Comparison of ENCODE assay signal across 8 mouse cellular contexts in the genomic region with DNA sequence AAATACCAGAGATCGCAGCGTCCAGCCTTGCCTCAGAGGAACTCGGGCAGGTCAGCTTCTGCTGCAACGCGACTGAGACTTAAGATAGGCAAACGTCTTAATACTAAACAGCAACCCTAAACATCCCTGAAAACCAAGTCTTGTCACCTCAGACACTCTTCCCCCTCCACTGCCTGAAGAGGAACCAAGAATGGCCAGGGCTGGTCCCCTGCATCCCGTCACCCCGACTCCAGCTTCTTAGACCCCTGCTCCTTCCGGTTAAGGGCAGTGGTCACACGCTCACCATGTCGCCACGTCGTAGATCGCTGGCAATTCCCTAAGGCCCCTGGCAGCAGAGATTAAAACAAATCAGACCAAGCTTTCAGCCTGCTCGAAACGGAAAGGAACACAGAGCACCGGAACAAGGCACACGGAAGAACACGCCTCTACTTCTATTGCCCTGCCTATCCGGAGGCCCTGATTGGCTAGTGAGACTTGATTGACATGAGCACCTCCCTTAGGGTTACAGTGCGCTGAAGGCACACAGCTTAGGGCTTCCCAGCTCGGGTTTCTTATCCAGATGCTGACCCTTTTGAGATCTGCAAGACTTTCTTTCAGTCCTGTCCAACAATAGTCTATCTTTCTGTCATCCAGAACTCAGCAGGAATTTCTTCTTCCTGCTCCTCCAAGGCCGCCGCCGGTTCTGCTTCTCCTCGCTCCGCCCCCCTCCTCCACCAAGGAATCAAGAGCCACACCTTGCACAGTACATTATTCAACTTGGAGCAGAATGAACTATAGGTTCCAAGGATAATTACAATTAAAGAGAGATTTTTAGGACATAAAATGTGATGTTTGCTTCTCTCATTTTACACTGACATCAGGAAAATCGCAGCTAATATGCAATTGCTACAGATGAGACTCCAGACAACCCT. TPM values are rescaled to one million over a fixed set of nuclear protein-coding genes. Genes with fewer than 3 reads are reported as not detected.
DNase-seq lines count a peak whose midpoint lies in the region; ATAC-seq and TF ChIP-seq lines count a peak whose summit lies in the region.
"Not testable (repeated sequence)": the region's sequence is repeated elsewhere in the genome, so short reads cannot be mapped to it uniquely, and the experiment has no call there.

A gene (minus strand): TSS at position 409 of the 911 bp plus-strand sequence.

- not testable (repeated sequence) for TF ChIP-seq CTCF in C2C12 (IDR thresholded peaks at IDR 0.05; ENCODE audit: control insufficient read depth, insufficient read depth, insufficient read length); brain, embryonic 14.5 days (IDR thresholded peaks at IDR 0.05; ENCODE audit: borderline replicate concordance, extremely low read depth, insufficient read depth, insufficient read length); liver, adult 2 months (IDR thresholded peaks at IDR 0.05; ENCODE audit: low read depth, low read length)

- H3K79me2 ChIP-seq in C2C12 (ENCODE audit: control insufficient read depth, insufficient read depth); liver, adult 2 months (ENCODE audit: control insufficient read depth, insufficient read depth, low read length); myocyte (ENCODE audit: control insufficient read depth, insufficient read depth): not testable (repeated sequence)

- H3K4me2 ChIP-seq in heart, embryonic 11.5 days = peak within 1 kb of the TSS; percentile 50
- peak within 1 kb of the TSS; percentile 43 for H3K4me2 ChIP-seq in kidney, embryonic 16.5 days (replicated peaks; ENCODE audit: low read depth, low read length)
- H3K4me2 ChIP-seq in myocyte (ENCODE audit: low read depth) = peak within 1 kb of the TSS; percentile 70

- not testable (repeated sequence) for H3K27me3 ChIP-seq in C2C12 (ENCODE audit: control insufficient read depth, insufficient read depth, insufficient read length); erythroblast, embryonic 14.5 days (ENCODE audit: control insufficient read depth); heart, embryonic 11.5 days (ENCODE audit: control insufficient read depth, insufficient read depth, low read length); kidney, embryonic 16.5 days (ENCODE audit: insufficient read depth, low read length); liver, adult 2 months (ENCODE audit: control insufficient read depth, insufficient read depth, low read length); myocyte (ENCODE audit: control insufficient read depth, insufficient read depth, insufficient read length); splenic B cell, adult 2 months (ENCODE audit: control insufficient read depth, insufficient read depth, low read length, poor library complexity, severe bottlenecking)

- not testable (repeated sequence) for H3K36me3 ChIP-seq in C2C12 (ENCODE audit: control insufficient read depth, insufficient read depth); erythroblast, embryonic 14.5 days (ENCODE audit: control insufficient read depth); heart, embryonic 11.5 days (ENCODE audit: control insufficient read depth, insufficient read depth, low read length); liver, adult 2 months (ENCODE audit: control insufficient read depth, insufficient read depth, low read length); myocyte (ENCODE audit: control insufficient read depth, insufficient read depth); splenic B cell, adult 2 months (ENCODE audit: control insufficient read depth, insufficient read depth, low read length, poor library complexity, severe bottlenecking)
- peaks cover 12% of the 10 kb centered on the region for H3K36me3 ChIP-seq in kidney, embryonic 16.5 days (ENCODE audit: insufficient read depth, low read length)

- not testable (repeated sequence) for H3K4me1 ChIP-seq in erythroblast, embryonic 14.5 days (ENCODE audit: control insufficient read depth); heart, embryonic 11.5 days (ENCODE audit: control insufficient read depth, insufficient read depth, low read length); kidney, embryonic 16.5 days (ENCODE audit: insufficient read depth, low read length); liver, adult 2 months (ENCODE audit: control insufficient read depth, insufficient read depth, low read length)

- H3K9ac ChIP-seq in heart, embryonic 11.5 days (ENCODE audit: low read depth, low read length) = peak within 1 kb of the TSS; percentile 80
- peak within 1 kb of the TSS; percentile 80 for H3K9ac ChIP-seq in kidney, embryonic 16.5 days (replicated peaks; ENCODE audit: low read length)
- H3K9ac ChIP-seq in liver, adult 2 months (ENCODE audit: low read depth, low read length) = peak within 1 kb of the TSS; percentile 78

- peak; percentile 47; the same call in 1 of the 2 replicates for TF ChIP-seq POLR2A in brain, embryonic 14.5 days (IDR thresholded peaks at IDR 0.05; ENCODE audit: borderline replicate concordance, extremely low read depth, insufficient read depth, insufficient read length, poor library complexity, severe bottlenecking)
- not testable (repeated sequence) for TF ChIP-seq POLR2A in liver, adult 2 months (IDR thresholded peaks at IDR 0.05; ENCODE audit: extremely low read depth, insufficient read depth, low read length)
- TF ChIP-seq POLR2A in myocyte (IDR thresholded peaks at IDR 0.05; ENCODE audit: insufficient read length, low read depth) = peak; percentile 61

- H3K27ac ChIP-seq in heart, embryonic 11.5 days (ENCODE audit: low read depth, low read length) = peak within 1 kb of the TSS; percentile 68; the same call in 1 of the 2 replicates
- H3K27ac ChIP-seq in kidney, embryonic 16.5 days (ENCODE audit: low read length) = peak within 1 kb of the TSS; percentile 85
- peak within 1 kb of the TSS; percentile 26; the same call in 1 of the 2 replicates for H3K27ac ChIP-seq in liver, adult 2 months (replicated peaks; ENCODE audit: insufficient read depth, low read depth, low read length)

- ATAC-seq in heart, embryonic 11.5 days (replicated peaks; ENCODE audit: insufficient number of reproducible peaks, low FRiP score, low TSS enrichment) = peak; percentile 95
- peak; percentile 100 for ATAC-seq in kidney, embryonic 16.5 days (ENCODE audit: low FRiP score, low TSS enrichment)

- not testable (repeated sequence) for H3K79me3 ChIP-seq in C2C12 (ENCODE audit: low read depth)

- H3ac ChIP-seq in C2C12 (ENCODE audit: control insufficient read depth, insufficient read length, low read depth) = peak within 1 kb of the TSS; percentile 52
- not testable (repeated sequence) for H3ac ChIP-seq in myocyte (ENCODE audit: control insufficient read depth, insufficient read length)

- H3K4me3 ChIP-seq in C2C12 (ENCODE audit: insufficient read depth, poor library complexity, severe bottlenecking) (peak within 1 kb of the TSS; percentile 55), myocyte (peak within 1 kb of the TSS; percentile 65)
- peak within 1 kb of the TSS; percentile 75 for H3K4me3 ChIP-seq in erythroblast, embryonic 14.5 days (replicated peaks)
- H3K4me3 ChIP-seq in heart, embryonic 11.5 days (ENCODE audit: low read depth, low read length) = peak within 1 kb of the TSS; percentile 69
- peak within 1 kb of the TSS; percentile 71 for H3K4me3 ChIP-seq in kidney, embryonic 16.5 days (ENCODE audit: low read length)
- H3K4me3 ChIP-seq in liver, adult 2 months (ENCODE audit: insufficient read depth, low read depth, low read length) = peak within 1 kb of the TSS; percentile 75

- WGBS in heart, embryonic 11.5 days (ENCODE audit: insufficient replicate concordance) = 2% methylated on average over 28 of the region's 28 CpGs
- 1% methylated on average over 27 of the region's 28 CpGs for WGBS in kidney, embryonic 16.5 days
- WGBS in liver, adult 2 months = 2% methylated on average over 28 of the region's 28 CpGs

- not testable (repeated sequence) for H3K9me3 ChIP-seq in erythroblast, embryonic 14.5 days (ENCODE audit: control insufficient read depth, low read length); heart, embryonic 11.5 days (replicated peaks; ENCODE audit: control insufficient read depth, low read length); kidney, embryonic 16.5 days (ENCODE audit: low read length)

- peak; percentile 97 for DNase-seq in brain, embryonic 14.5 days (ENCODE audit: low read depth)
- peak; percentile 89 for DNase-seq in liver, adult 2 months (ENCODE audit: extremely low read depth, low read depth, low spot score)
- DNase-seq in splenic B cell, adult 2 months (ENCODE audit: low read depth, low spot score) = peak; percentile 95

RNA-seq across cellular contexts. Expression of the gene that starts here (rescaled TPM):
- polyA plus RNA-seq in C2C12 (2012; fragmentation: generic; extraction: Trizol) (1.1 TPM), myocyte (2012; fragmentation: generic; extraction: Trizol) (1.1 TPM)
- 4.6 and 7.8 TPM in 2 replicates for polyA plus RNA-seq in brain, embryonic 14.5 days (2012; rRNA removed)
- not detected in 2 replicates for polyA plus RNA-seq in erythroblast, embryonic 14.5 days (2012)
- polyA plus RNA-seq in heart, embryonic 11.5 days (2014; fragmentation: Nextera tagmentation; extraction: Ambion mirVana) = 8.9 and 9.0 TPM in 2 replicates
- 13.0 and 14.5 TPM in 2 replicates for polyA plus RNA-seq in kidney, embryonic 16.5 days (2015; fragmentation: Nextera tagmentation; extraction: Ambion mirVana)
- 5.2 and 5.8 TPM in 2 replicates for total RNA-seq in liver, adult 2 months (2014; rRNA removed)
- 0.19 and 0.71 TPM in 2 replicates for polyA plus RNA-seq in liver, adult 2 months (2012; rRNA removed)

Comparison
In these comparisons a context has a peak if more than half of its experiments do, and no peak if none do; other contexts are left out.
1. Peak in every context shown above with its lines: DNase-seq, ATAC-seq, H3K4me3 ChIP-seq and H3K27ac ChIP-seq.
2. H3K27ac ChIP-seq: peak in every context shown above with its lines; median percentile 85 in kidney, embryonic 16.5 days; 68 in heart, embryonic 11.5 days; 26 in liver, adult 2 months.